Mouse (Mus musculus) lung, postnatal 4 days (tissue): ENCODE data around the gene Trp53tg5.

Experiments
- DNase-seq, 2 experiments: peaks; one replicate each; pipeline ENCODE4 v3.0.0; 2021

Gene Trp53tg5

GRCm38 (mm10) chr2:164448921-164449320 lies 24.6 kb downstream of the Trp53tg5 start:
- no peak for DNase-seq

DNA sequence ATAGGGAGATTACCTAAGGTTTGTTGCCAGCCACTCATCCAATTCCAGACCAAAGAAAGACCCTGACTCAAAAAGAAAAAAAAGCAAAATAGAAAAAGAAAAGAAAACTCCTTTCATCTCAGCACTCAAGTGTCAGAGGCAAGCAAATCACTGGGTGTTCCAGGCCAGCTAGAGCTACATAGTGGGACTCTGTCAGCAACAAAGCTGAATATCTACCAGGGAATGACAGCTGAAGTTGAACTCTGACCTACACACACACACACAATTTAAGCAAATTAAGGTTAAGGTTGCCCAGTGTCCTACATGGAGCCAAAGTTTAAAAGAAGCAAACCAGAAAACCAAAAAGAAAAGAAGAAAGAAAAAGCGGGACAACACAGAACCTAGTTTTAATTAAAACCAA lies 25.4 kb downstream of the Trp53tg5 start:
- DNase-seq, result no peak

DNA sequence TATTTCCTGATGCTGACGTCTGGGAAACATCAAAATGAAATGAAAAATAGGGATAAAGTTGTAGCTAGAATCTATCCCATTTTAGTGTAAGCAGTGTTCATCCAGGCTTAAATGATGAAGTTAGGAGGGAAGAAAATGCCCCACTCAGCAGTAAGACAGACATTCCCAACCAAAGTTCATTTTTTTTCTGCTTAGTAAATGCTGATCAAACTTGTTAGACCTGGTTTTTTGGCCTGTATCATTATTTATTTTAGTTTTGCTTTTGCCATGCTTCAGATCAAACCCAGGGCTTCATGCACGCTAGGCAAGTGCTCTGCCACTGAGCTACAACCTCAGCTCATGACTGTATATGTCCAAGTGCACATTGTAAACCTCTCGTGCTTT lies 27.4 kb downstream of the Trp53tg5 start:
- no peak for DNase-seq

- no peak for DNase-seq
Measured at GRCm38 (mm10) chr2:164445399-164446085, 28.0 kb downstream of the Trp53tg5 start.

DNA sequence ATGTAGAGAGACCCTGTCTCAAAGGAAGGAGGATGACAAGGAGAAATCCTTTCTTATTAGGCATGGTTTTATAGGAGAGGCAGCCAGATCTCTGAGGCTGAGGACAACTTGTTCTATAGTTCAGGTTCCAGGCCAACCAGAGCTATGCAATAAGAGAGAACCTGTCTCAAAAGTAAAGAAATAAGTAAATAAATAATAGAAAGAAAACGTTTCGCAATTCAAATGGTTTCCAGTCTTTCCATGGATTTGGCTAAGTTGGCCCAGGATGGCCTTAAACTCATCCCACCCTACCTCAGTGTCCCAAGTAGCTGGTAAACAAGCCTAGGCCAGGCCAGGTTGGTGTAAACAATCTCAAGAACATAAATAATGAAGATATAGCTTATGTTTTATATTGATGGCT lies 28.8 kb downstream of the Trp53tg5 start:
- DNase-seq, result no peak

- no peak for DNase-seq
Measured at GRCm38 (mm10) chr2:164443460-164444000, 30.0 kb downstream of the Trp53tg5 start, which contains the start of gene Sdc4. Gene Sdc4, minus strand, starts transcription at chr2:164443887.

GRCm38 (mm10) chr2:164443051-164443437 lies 30.5 kb downstream of the Trp53tg5 start:
- DNase-seq, result peak; percentile 94 to 96

DNA sequence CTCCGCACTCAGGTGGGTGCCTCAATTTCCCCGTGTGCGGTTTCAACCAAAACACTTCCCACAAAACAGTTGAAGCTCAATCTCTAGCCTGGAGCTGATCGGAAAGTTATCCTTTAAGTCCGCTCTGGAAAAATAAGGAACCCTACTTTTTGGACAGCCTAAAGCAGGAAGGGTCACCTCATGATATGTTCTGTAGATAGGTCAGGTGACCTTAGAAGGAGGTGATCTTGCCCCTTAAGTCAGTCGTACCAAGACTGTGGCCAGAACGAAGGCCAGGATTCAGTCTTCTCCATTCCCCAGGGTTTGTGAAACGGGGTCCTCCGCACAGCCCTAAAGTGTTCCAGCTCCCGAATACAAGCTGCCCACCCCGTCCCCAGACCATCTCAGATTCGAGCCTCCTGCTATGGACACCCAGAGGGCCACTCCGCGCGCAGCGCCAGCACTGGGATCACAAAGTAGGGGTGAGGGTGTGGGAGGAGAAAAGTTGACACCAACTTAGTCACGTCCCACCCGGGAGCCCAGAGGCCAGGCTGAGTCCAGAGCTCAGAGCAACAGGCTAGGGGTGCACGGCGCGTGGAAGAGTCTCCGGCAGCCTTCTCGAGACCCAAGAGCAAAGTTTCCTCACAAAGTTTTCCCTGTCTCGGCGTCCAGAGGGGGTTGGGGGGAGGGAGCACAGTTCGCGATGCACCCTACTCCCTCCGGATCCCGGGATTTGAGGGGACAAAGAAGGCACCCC lies 31.0 kb downstream of the Trp53tg5 start:
- peak in 1 of 2 experiments; percentile 64 for DNase-seq

GRCm38 (mm10) chr2:164441731-164442130 lies 31.8 kb downstream of the Trp53tg5 start:
- DNase-seq, result no peak

GRCm38 (mm10) chr2:164441155-164441554 lies 32.4 kb downstream of the Trp53tg5 start:
- DNase-seq, result no peak

- peak; percentile 73 to 88 for DNase-seq
Measured at GRCm38 (mm10) chr2:164440314-164440713, 33.2 kb downstream of the Trp53tg5 start.

- DNase-seq, result no peak
Measured at GRCm38 (mm10) chr2:164439001-164439421, 34.5 kb downstream of the Trp53tg5 start.

DNA sequence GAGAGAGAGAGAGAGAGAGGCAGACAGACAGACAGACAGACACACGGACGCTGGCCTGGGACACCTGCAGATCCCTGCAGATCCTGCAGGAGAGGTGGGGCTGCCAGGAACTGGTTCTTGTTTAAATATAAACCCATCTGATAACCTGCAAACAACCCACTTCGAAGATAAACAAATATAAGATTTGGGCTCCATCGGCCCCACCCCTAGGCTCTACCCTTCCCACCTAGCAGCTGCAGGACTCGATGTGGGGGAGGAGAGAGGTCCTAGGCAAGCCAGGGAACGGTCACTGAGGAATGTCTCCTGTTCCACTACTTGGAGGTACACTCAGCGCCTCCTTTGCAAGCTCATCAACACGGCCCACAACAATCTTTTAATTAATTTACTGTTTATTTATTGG lies 35.3 kb downstream of the Trp53tg5 start:
- peak in 1 of 2 experiments; percentile 39 for DNase-seq

GRCm38 (mm10) chr2:164437710-164438109 lies 35.8 kb downstream of the Trp53tg5 start:
- DNase-seq, result no peak

- DNase-seq, result peak in 1 of 2 experiments; percentile 49
Measured at GRCm38 (mm10) chr2:164436961-164437360, 36.6 kb downstream of the Trp53tg5 start.

DNA sequence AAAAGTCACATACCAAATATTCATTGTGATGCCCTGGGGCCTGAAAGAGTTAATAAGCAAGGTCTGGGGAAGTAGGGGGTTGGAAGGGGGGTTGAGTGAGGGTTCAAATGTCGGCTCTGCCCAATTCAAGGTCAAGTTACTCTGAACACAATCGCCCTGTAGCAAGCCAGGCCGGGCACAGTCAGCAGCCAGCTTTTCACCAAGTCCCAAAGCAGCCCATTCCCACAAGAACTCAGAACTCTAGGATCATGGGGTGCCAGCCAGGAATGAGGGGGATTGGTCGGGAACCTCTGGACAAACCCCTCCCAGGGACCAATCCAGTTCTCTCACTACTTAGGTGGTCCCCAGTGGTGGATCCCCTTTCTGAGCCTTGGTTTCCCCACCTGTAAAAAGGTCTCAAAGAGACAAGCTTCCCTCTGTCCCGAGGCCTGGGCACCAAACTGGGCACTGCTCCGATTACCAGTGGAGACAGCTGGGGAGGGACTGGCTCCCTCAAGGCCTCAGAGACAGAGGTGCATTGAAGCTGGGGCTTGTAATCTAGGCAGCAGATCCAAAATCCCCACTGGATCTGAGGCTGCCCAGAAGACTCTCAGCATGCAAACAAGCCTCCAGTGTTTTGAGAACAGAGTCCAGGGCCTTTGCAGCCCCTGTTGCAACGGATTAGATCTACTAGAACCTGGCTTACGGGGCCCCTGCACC lies 37.2 kb downstream of the Trp53tg5 start:
- no peak for DNase-seq

- no peak for DNase-seq
Measured at GRCm38 (mm10) chr2:164435216-164436090, 38.1 kb downstream of the Trp53tg5 start.

- no peak for DNase-seq
Measured at GRCm38 (mm10) chr2:164434681-164435080, 38.8 kb downstream of the Trp53tg5 start.

- no peak for DNase-seq
Measured at GRCm38 (mm10) chr2:164433278-164433895, 40.1 kb downstream of the Trp53tg5 start.

GRCm38 (mm10) chr2:164432541-164433191 lies 40.9 kb downstream of the Trp53tg5 start:
- peak in 1 of 2 experiments; percentile 74 for DNase-seq
